Mouse (Mus musculus) testis, postnatal 14 days (tissue): ENCODE results near the gene Atp13a1.

Experiments used
- DNase-seq: peaks from one replicate; pipeline ENCODE4 v3.0.0; 2021; ENCODE audit warnings: low spot score

Gene Atp13a1

DNA sequence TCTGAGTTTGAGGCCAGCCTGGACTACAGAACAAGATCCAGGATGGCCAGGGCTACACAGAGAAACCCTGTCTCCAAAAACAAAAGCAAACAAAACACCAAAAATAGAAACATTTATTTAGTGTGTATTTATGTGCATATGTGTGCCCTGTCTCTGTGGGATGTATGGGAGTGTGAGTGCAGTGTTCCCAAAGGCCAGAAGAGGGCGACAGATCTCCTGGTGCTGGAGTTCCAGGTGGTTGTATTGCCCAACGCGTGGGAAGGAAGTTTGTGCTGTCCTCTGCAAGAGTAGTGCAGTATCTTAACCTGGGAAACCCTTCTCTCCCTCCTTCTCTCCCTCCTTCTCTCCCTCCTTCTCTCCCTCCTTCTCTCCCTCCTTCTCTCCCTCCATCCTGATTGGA, 58.9 kb downstream of the Atp13a1 start:
- no peak for DNase-seq

- DNase-seq, result no peak
These were observed 60.1 kb downstream of the Atp13a1 start for GRCm38 (mm10) chr8:69850926-69851506.

DNA sequence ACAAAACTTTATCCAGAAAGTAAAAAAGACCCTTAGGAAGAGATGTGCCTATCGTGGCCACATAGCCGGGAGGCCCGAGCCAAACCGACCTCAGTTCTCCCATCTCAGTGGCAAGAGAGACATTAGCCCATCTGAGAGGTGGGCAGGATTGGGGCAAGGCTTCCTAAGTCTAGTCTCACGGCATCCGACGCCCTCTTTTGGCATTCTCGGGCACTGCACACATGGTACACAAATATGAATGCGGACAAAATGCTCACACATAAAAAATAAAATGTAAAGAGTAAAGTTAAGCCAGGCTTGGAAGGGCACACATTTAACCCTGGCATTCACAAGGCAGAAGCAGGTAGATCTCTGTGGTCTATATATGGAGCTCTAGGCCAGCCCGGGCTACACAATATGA, 62.9 kb downstream of the Atp13a1 start:
- DNase-seq, result no peak
